Mouse (Mus musculus) granulocyte monocyte progenitor cell, adult 5-6 weeks (primary cell): ENCODE results near the gene Sema5b. TPM values are rescaled to one million over a fixed set of nuclear protein-coding genes. Genes with fewer than 3 reads are reported as not detected.

Source experiments
- ATAC-seq: replicated peaks from 2 replicates; pipeline ENCODE4 v1.8.0; 2016; ENCODE audit warnings: mild to moderate bottlenecking, moderate TSS enrichment, inconsistent platforms; ENCODE audit not compliant: poor library complexity, severe bottlenecking
- total RNA-seq, 2 experiments: library from RNA; stranded (forward) in 1 of 2; stranded (reverse) in 1 of 2; fragments of 200-712, 200-1000 nt in 1 of 2; fragments of >200 nt in 1 of 2; fragmentation: Nextera tagmentation in 1 of 2; gene quantifications; 2 replicates each; pipeline ENCODE4 v1.2.3; 2014 to 2017

The Sema5b gene
- total RNA-seq (2014; fragmentation: Nextera tagmentation) (not detected in 2 replicates), total RNA-seq (2017) (not detected in 2 replicates)

DNA sequence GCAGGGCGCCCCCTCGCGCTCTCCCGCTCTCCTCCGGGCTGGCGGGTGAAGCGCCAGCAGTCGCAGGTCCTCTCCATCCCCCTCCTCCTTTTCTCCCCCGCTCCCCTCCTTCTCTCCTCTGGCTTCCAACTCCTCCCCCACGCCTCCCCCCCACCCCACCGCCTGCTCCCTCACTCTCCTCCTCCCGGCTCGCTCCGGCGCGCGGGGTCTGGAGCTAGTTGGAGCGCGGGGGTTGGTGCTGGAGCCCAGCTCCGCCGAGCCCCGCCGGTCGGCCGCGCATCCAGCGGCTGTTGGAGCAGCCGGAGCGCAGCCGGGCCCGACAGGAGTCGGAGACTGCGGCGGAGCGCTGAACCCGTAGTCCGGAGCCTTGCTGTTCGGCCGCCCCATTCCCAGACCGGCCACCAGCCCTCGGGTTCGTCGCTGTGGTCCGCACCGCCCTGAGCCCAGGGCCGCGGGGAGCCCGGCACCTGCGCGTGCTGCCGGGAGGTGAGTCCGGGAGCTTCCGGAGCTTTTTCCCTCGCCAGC lies at the start of gene Sema5b:
Sema5b (plus strand) TSS at position 29 of the 525 bp plus-strand sequence.
- no peak for ATAC-seq

DNA sequence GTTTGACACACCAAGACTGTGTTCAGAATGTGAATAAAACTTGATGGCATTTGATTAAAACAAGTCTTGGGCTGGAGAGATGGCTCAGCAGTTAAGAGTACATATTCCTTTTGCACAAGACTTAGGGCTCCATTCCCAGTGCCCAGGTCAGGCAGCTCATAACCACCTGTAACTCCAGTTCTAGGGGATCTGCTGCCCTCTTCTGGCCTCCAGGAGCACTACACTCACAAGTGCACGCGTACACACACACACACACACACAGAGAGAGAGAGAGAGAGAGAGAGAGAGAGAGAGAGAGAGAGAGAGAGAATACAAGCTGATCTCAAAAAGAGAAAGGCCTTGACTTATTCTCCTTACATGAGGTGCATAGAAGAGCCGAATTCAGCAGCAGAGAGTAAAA lies 40.6 kb upstream of the Sema5b start:
- ATAC-seq: no peak

DNA sequence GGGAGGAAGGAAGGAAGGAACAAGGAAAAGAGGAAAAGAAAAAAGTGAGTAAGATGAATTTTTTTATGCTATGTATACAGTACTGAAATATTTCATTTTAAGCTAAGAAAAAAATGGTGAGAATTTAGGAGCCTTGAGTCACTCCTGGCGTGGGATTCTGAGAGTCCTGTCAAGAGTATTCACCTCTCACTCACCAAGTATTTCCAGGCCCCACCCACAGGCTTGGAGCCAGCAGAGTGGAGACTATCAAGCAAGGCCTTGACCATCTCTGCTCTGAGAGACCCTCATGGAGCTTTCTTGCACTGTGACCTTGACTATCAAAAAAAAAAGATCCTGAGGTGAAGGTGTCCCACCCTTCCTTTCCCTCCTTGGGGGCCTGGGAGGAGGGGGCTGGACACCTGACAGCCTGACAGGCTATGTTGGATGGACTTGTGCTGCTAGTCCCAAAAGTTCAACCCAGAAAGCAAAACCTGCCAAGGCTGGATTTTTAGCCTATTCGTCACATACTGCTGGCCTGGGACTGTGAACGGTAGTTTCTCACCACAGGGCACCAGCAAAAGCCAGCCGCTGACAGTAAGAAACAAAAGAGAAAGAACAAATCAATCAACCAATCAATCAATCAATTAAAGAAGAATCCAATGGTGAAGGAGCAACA lies 39.7 kb upstream of the Sema5b start:
- ATAC-seq: no peak

DNA sequence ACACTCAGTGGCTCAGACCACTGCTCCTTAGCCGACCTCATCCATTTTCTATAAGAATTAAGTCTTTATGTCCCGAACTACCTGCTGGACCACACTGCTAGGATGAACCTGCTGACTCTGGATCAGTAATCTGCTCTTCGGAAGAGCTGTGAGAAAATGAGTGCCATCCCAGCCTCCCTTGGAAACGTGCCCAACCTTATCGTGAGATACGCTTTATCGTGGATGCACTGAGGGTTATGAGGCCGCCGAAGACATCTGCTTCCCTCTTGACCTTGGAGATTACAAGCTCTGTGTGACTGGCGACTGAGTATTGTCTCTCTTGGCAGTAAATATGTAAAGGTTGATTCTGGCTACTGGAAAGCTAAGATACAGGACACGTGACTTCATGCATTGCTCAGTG lies 38.5 kb upstream of the Sema5b start:
- ATAC-seq: no peak

DNA sequence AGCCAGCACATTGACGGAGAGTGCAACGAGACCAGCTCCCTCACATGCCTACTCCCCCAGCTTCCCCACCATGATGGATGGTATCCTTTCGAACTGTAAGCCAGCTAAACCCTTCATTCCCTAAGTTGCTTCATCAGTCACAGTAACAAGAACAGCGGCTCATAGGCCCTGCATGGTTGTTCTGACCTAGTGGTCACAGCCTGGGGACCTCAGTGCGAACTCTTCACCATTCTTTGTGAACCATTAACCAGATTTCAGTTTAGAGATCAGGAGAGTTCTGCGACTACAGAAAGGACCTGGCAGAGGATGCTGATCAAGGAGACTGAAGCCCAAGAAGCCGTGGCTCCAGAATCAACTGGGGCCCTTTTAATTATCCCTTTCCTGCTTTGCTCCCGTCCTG lies 36.7 kb upstream of the Sema5b start:
- no peak for ATAC-seq

DNA sequence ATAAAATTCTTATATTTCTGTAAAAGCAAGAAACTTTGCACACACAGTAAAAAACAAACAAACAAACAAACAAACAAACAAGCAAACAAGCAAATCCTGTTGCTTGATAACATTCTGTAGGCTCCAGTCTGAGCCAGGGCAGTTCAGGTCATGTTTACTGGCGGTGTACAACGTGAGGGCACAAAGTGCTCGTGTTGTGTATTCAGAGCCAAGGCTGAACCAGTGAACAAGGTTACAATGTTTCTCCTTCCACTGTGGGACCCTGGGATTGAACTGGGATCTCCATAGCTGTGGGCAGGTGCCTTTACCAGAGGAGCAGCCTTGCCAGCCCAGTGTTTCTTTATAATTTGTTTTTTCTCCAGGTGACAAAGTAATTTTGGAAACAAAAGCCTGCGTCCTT lies 35.2 kb upstream of the Sema5b start:
- ATAC-seq: no peak

DNA sequence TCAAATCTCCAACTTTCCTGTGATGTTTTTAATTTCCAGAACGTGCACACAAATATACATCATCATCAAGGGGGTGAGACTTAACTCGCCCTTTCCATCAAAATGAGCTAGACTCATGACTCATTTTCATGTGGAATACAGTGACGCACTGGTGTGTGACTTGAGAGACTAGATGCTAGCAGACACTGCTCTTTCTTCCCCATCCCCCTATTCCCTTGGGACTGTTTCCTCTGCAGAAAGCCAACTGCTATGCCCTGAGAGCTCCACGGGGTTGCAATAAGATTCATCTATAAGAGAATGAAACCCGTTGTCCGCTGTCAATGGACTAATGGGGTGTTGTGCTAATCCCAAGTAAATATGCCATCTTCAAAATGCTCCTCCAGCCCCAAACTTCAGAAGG lies 32.4 kb upstream of the Sema5b start:
- ATAC-seq: no peak

DNA sequence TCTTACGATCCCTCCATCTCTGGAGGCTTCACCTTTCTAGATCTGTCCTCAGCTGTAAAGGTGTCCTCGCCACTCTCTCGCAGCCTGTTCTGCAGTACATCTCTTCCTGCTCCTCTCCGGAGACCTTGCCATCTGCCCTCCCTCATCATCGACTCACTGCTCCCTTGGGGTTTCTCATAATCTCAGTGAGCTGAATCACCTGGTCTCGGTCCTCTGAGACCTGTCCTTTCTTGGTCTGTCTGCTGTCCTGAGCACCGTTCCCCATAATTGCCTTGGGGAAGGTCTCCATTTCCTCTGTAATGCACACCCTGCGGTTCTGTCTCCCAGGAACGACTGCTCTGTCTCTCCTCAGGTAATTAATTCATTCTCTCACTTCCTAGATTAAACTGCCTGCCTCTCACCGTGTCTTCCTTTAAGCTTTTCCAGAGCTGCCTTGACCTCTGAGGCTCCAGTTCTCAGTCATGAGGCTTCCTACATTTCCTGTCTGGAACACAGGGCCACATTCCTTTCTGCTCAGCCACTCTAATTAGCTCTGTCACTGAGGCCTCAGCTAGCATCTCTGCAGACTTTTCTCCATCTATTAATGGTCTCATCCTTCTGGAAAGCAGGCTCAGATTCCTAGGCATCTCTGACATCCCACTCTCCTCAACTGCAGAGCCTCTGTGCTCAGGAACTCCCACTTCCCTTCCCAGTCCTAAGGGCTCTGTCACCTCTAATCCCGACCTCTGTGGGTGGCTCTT lies 31.4 kb upstream of the Sema5b start:
- ATAC-seq: no peak

DNA sequence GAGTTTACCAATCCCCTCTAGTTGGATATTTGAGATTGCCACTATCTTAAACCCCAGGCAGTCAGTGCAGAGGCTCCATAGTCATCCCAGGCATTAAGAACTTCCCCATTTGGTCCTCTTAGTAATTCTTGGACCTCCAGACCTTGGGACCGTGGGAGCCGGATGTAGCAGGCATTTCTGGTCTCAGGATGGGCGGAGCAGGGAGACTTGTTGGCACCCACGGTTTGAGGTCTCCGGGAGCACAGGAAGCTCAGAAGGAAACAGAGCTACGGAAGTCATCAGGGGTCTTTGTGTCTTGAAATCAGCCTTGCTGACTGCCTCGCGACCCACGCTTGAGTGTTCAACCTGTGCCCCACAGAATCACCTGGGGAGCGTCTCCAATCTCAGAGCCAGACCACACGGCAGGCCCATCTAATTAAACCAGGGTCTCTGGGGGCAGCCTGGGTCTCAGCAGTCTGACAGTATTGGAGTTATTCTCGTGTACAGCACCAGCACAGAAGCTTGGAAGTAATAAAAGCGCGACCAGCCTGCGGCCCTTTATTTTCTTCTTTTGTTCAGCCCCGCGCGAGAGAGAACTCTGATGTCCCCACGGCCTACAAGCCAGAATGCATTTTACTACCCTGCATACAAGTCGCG lies 24.9 kb upstream of the Sema5b start:
- ATAC-seq: no peak

DNA sequence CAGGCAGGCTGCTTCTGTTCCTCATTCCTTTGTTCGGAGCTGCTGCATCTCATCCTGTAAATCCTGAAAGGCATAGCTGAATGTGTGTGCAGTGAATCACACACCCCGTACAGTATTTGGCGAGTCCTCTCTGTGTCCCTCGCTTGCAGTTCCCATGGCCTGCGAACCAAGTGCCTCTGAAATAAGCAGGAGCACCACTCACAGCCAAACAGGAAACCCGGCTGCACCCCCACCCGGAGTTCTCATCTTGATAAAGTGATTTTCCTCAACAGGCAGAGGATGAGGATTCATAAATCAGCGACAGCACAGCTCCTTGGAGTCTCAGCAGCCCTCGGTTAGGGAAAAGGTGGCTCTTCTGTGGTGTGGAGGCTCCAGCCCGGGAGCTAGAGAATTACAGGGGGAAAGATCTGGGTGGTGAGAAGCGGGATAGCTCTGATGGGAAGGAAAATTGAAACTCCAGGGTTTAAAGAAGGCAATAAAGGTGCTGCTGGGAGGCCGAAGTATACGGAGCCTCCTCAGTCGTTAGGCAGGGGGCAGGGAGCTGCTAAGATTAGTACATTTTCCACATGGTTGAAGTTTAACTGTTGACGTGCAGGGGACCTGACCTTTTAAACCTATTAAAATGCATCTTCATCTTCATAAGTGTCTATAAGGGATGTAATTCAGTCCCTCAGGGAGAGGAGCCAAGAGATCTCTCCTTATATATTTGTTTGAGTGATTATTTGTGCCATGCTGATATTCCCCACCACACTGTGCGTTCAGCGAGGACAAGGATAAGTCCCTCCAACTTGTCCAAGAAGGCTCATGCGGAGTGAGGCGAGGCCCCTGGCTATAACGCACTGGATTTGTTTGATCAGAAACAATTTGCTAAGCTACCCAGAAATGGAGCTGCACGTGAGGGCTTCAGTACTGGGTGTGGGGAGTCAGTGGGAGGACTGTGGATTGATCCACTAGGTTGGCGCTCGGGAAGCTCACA lies 22.7 kb upstream of the Sema5b start:
- no peak for ATAC-seq

DNA sequence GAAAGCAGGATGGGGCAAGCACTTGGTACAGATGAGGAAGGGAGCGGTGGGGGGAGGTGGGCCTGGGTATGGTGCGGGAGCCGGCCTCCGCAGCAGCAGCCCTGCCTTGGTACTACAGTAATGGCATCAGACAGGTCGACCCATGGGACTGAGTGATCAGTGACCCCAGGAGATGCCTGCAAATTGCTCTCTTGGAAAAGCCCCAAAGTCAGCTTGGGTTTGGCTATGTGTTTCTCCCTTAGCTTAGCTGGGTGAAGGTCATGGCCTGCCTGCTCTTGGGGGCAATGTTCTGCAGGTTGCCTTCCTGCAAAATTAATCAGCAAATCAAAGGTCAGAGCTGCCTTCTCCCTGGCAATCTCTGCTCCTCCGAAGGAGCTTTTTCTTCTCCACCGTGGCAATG lies 21.7 kb upstream of the Sema5b start:
- ATAC-seq: no peak

DNA sequence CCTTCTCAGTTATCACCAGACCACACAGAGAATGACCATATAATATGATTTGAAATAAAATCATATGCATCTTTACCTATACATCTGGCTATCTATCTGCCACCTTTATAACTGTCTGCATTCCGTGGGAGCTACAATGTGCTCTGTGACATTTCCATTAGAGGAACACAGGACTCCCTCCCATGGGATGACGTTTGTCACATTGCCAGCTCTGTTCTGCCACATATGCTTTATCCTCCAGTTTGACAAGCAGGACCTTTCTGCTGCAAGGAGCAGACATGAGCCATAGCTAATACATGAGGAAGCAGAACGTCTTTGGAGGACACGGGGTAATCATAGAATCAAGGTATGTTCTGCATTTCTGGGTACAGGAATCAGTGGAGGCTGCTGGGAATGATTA lies 16.7 kb upstream of the Sema5b start:
- ATAC-seq: no peak

DNA sequence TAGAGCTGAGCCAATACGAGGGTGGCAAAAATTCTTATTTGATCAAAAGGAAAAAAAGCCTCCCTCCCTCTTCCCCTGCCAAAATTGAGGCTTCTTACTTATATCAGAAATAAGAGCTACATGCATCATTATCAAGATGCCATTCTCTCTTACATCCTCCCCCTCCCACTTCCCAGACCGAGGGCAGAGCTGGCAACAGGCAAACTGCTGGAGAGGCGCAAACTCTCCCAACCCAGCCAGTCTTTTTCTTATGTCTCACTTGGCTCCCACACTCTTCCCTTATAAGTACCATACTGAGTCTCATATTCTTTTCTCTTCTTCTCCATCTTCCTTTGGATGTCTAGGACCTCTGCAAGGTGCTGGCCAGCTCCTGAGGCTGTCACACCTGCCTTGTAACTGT lies 6.3 kb upstream of the Sema5b start:
- ATAC-seq: no peak

DNA sequence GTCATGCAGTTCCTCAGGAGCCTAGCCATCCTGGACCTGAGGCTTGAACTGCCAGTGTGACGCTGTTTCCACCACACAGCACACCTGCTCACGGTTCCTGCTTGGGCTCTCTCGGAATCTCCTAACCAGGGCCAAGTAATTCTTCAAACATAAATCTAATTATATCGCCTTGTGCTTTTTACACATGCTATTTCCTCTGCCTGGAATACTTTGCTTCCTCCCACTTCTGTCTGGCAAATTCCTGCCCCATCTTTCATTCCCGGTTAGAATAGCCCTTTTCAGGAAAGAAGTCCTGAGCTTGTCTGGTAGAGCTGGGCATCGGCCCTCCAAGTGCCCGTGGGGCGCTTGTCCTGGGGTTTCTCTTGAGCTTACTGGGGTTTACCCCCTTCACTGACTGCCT lies 3.3 kb upstream of the Sema5b start:
- no peak for ATAC-seq

DNA sequence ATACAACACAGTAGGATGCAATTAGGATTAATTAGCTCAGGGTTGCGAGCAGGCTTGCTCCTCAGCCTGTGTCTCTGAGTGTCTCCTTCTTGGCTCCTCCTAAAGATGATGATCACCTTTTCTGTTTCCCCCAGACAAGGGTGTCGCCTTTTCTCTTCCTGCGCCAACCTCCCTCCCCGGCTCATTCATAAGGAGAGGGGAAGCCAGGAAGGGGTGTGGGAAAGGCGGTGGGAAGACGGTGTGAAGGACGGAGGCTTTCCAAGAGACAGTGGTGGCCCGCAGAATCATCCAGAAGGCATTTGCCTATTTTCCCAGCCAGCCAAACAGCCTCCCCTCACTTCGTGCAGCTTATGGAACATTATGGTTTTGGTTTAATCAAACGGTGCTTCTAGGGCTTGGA lies 1.9 kb upstream of the Sema5b start:
- ATAC-seq: no peak

DNA sequence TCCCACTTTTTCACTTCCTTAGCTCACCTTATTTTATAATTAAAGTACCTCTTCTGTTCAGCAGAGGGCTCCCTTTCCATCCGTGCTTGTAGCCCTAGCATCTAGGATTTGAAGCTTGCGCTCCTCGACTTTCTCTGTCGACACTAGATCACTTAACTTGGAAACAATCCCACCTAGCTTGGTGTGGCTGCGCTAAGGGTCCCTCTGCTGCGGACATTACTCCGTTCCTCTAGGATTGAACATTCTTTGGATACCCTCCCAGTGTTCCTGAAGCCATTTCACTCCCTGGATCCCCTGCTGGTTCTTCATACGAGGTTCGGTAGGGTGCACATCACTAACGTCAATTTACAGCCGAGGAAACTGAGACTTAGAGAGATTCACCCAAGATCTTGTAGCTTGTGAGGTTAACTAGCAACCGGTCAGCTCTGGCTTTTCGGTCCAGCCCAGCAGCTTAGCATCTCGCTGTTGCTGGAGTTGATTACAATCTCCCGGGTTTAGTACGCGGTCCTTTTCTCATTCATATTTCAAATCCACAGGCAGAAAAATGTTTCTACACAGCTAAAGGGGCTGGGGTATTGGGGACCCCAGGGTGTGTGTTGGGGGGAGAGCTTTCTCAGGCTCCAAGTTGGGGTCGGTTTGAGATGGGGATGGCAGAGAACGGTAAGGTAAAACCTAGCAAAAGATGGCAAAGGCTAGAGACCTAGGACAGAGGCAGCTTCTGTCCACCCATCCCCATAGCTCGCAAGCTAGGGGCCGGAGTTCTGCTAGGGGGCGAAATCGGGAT lies 420 bp upstream of the Sema5b start:
- no peak for ATAC-seq

DNA sequence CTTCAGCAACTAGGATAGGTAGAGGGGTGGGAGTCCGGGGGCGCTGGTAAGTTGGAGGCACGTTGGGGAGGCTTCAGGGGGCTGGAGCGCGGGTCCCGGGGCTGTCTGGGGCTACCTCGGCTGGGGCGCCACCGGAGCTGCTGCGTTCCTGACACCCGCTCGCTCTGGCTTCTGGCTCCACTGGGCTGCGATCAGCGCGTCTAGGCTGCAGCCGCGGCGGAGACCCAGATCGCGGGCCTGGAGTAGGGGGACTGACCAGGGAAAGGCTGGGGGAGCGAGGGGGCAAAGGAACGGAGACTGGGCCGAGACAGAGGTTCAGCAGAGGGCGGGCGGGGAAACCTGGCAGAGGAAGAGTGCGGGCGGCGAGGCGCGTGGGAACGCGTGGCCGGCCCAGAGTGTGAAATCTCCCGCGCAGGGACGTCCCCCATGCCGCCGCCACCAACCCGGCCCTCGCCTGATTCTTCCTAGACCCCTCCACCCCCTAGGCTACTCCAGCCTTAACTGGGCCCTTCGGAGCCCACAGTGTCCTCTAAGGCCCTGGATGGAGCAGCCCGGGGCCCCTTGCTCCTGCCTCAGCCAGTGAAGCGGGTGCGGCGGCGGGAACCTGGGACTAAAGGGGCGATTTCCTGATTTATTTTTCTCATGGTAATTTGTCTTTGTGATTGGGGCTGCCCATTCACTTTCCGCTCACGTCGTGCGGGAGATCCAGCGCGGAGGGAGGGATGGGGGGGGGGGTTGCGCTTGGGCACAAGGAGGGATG lies 896 bp downstream of the Sema5b start:
- ATAC-seq: no peak

DNA sequence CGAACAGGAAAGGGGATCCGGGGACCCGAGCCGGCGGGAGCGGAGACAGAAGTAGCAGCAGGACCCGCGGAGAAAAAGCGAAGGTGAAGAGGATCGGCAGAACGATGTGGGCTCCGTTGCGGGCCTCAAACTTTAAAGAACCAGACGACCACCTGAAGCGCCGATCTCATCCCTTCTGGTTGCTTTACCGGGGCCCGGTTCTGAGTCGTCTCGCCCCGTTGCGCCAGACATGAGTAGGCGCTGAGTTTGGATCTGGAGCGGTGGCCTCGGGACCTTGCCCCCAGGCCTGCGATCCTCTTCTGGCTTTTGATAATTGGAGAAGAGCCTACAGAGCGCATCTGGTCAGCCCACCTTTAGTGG lies 1.5 kb downstream of the Sema5b start:
- ATAC-seq: no peak

DNA sequence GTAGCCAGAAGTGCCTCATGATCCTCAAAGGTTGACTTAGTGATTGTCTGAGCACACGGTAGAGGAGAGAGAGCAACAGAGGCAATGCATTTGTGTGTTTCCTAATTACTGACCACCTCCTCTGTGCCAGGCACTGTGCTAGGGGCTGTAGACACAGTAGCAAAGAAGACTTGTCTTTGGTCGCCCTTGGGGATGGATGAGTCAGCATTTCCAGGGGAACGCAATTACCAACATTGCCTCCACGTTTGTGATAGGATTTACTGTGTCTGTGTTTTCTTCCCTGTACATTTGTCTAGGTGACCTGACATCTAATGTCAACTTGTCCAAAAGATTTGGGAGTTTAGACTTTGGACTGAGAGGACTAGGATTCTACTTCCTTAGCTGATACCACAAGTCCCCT lies 4.8 kb downstream of the Sema5b start:
- no peak for ATAC-seq
